Mouse (Mus musculus) c-Kit-positive CD71-positive TER-119-positive erythroid progenitor cells, embryonic 14.5 days (primary cell): Measurements from ENCODE around the gene Spns3.
A peak's percentile ranks its signal among the peaks of the same experiment; 100 is the strongest.
"Not testable (repeated sequence)": the region's sequence is repeated elsewhere in the genome, so short reads cannot be mapped to it uniquely, and the experiment has no call there.

Source experiments
- DNase-seq: peaks from one replicate; pipeline ENCODE4 v3.0.0-alpha.2; 2013; ENCODE audit warnings: low spot score

The Spns3 gene

GRCm38 (mm10) chr11:72556953-72557352 lies 6.6 kb upstream of the Spns3 start:
- no peak for DNase-seq

DNA sequence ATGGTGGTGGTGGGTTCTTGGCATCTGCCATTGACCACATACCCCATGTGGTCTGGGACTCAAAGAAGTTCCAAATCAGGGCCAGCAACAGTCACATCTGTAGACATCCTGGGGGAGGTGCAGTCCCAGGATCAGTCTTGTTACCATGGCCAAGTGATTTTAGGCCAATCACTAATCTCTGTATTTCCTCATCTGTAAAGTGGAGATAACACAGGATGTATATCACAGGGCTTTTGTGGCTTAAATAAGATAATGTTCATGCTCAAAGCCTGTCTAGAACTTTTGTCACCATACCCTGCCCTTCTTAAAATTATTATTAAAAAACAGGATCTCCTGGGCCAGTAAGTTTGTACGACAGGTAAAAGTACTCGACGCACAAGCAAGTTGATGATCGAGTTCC lies 6.2 kb upstream of the Spns3 start:
- DNase-seq = no peak

DNA sequence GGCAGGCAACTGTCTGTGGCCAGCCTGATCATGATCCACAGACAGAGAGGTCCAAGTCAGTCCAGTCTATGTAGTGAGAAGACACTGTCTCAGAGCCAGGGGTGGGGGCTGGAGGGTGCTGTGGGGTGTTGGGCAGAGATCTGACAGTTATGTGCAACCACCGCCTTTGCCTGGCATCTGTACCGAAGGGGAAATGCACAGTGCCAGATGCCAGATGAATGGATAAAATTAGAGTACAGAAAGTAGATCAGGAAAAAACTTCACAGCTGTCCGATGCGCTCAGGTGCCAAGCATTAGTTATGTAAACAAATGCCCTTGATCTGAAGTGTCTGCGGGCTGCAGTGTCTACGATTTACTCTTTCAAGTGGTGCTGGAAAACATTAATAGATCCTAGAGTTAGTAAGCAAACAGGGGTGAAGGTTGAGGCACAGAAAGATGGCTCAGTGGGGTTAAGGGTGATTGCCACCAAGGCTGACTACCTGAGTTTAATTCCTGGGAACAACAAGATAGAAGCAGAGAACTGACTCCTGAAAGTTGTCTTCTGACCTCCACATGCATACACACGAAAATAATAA lies 1.3 kb upstream of the Spns3 start:
- DNase-seq = no peak

- DNase-seq = no peak
Measured at GRCm38 (mm10) chr11:72547181-72547580, 3.1 kb downstream of the Spns3 start.

GRCm38 (mm10) chr11:72544716-72545115 lies 5.6 kb downstream of the Spns3 start:
- peak; percentile 40 for DNase-seq

DNA sequence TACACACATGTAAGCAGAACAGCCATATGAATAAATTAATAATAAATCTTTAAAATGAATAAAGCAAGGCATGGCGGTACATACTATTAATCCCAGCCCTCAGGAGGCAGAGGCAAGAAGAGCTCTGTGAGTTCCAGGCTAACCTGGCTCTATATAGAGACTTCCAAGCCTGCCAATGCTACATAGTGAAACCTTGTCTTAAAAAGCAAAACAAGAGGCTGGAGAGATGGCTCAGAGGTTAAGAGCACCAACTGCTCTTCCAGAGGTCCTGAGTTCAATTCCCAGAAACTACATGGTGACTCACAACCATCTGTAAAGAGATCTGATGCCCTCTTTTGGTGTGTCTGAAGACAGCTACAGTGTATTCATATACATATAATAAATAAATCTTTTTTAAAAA lies 6.6 kb downstream of the Spns3 start:
- not testable (repeated sequence) for DNase-seq

- DNase-seq = no peak
Measured at GRCm38 (mm10) chr11:72542586-72542985, 7.7 kb downstream of the Spns3 start.

DNA sequence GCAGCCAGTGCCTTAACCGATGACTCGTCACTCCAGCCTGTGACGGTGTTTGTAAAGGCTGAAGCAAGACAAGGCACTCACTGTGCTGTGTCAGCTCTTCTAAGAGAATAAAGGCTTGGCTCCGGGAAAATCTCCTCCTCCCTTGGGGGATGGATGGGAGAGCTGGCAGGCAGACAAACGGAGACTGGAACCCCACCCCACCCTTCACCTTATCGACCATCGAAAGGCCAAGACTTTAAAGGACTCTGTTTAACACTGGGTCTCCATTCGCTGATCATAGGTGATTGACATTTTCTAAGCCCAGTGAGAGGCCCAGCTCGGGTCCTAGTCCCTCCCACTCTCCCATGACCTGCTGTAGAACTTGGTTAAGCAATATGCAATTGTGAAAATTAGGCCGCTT lies 8.4 kb downstream of the Spns3 start:
- DNase-seq = no peak

- no peak for DNase-seq
Measured at GRCm38 (mm10) chr11:72540437-72540836, 9.9 kb downstream of the Spns3 start.

- no peak for DNase-seq
Measured at GRCm38 (mm10) chr11:72538811-72539210, 11.5 kb downstream of the Spns3 start.

DNA sequence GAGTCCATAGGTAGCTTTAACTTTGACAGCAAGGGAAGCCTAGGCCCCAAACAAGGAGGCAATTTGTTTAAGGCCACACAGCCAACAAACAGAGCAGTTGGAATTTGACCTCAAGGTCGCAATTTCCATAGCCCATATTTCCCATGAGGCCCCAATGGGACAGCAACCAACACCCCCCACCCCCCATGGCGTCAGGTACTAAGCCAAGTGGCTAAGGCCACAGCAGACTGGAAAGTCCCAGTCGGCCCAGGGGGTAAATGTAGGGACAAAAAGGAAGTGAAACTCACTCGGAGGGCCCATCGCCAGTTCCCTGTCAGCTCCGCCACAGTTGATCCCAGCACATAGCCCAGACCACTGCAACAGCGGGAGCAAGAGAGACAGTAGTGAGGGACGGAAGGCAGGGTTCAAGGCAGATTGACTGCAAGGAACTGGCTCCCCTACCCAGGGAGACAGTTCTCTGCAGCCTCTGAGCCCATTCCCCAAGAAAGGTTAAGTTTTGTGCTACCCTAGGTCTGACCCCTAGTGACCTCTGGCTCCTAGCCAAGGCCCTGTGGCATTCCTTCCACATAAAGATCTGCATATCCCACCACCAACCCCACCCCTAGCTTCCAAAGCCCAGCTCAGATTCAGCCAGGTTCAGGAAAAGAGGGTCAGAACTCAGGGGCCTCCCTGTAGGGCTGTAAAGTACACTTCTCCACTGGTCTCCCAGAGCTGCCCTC lies 12.1 kb downstream of the Spns3 start:
- DNase-seq = no peak

DNA sequence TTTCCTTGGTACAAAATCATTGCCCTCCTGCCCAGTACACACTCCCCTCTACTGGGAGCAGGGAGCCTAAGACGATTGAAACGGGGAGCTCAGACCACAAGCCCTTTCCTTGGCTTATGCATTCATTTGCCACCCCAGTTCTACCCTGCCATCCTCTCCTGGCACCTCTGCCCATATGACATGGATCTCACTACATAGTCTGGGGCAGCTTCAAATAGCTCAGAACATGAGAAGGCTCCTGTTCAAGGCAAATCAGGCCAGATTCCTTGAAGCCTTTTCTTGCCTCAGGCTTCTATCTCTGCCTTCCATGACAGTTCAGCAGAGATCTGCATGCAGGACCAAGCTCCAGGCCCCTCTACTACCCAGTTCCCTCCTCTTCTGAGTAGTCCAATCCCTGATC lies 12.8 kb downstream of the Spns3 start:
- no peak for DNase-seq

GRCm38 (mm10) chr11:72535519-72535918 lies 14.8 kb downstream of the Spns3 start:
- peak; percentile 45 for DNase-seq

DNA sequence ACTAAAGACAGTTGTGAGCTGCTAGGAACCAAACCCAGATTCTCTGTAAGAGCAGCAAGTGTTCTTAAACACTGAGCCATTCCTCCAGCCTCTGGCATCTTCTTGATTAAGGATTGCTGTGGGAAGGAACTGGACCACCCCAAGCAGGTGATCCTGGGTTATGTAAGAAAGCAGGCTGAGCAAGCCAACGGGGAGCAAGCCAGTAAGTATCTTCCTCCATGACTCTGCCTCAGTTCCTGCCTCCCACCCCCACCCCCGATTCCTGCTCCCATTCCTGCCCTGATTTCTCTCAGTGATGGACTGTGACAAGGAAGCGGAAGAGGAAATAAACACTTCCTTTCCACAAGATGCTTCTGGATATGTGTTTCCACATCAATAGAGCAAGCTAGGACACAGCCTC lies 17.4 kb downstream of the Spns3 start:
- no peak for DNase-seq

- no peak for DNase-seq
Measured at GRCm38 (mm10) chr11:72531632-72532031, 18.7 kb downstream of the Spns3 start.

DNA sequence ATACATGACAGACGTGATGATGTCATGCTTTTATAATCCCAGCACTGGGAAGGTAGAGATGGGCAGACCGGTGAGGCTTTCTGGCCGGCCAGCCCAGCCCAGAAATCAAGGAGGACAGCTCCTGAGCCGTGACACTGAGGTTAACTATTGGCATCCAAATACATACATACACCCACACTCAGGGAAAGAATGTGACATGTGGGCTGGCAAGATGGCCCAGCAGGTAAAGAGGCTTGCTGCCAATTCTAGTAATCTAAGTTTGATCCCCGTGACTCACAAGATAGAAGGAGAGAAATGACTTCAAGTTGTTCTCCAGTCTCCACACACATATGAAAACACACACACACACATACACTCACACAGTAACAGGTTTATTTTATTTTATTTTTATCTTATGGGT lies 19.2 kb downstream of the Spns3 start:
- DNase-seq = no peak

DNA sequence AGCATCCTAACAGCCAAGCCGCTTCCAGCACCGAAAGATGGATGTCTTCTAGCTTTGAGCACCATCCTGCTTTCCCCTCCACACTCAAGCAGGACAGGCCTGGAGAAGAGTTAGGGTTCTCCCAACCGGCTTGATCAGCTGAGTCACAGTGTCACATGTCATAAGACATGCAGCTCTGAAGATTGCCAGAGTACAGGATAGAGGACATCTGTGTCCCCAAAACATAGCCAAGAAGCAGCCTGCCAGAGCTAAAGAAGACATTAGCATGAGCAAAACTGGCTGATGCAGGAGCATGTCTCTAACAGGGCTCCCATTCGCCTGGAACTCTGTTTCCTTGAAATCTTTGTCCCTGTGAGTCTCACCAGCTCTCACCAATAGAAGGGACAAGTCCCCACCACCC lies 24.1 kb downstream of the Spns3 start:
- DNase-seq = no peak

GRCm38 (mm10) chr11:72523711-72524110 lies 26.6 kb downstream of the Spns3 start:
- no peak for DNase-seq

DNA sequence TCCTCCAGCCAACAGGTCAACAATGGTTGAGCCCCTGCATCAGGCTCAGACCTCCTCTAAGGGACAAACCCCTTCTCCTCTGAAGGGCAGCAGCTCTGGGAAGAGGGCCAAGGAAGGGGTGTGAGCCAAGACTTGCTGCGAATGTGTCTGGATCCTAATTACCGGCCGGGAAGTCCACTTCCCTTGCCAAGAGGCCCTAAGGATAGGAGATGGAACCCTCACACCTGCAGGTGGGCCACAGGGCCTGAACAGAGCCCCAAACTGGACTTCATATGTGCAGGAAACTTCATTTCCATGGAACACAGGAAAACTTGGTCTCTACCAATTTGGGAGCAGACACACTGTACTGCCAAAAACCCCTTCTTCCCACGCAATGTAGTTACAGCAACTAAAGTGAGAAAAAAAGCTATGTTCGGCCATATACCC lies 27.7 kb downstream of the Spns3 start:
- no peak for DNase-seq

GRCm38 (mm10) chr11:72521598-72522541 lies 28.4 kb downstream of the Spns3 start:
- DNase-seq = no peak

DNA sequence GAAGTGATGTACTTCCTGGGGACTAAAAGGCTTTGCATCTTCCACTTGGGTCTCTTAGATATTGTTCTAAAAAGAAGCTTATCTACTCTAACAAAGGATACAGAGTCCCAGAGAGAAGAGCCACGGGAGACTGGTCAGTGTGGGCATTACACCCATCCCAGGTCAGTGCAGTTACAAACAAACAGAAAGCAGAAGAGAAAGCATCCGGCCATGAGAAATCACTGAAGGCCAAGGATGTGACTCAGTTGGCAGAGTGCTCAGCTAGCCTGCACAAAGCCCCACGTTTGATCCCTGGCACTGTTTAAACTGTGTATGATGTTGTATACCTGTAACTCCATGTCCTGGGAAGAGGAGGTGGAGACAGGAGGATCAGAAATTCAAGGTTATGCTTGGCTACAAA lies 30.4 kb downstream of the Spns3 start:
- no peak for DNase-seq

GRCm38 (mm10) chr11:72519189-72519588 lies 31.1 kb downstream of the Spns3 start:
- no peak for DNase-seq

DNA sequence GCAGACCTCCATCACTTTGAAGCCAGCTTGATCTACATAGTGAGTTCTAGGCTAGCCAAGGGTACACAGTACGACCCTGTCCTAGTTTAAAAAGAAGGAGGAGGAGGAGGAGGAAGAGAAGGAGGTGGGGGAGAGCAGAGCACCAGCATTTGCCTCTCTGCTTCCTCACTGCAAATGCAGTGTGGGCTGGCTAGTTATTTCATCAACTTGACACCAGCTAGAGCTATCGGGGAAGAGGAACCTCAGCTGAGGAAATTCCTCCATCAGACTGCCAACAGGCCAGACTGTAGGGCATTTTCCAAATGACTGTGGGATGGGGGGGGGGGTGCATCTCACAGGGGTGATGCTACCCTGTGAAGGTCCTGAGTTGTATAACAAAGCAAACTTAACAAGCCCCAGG lies 31.9 kb downstream of the Spns3 start:
- DNase-seq = no peak
